Mouse (Mus musculus) cerebellum, postnatal 10 days (tissue): ENCODE results near the gene Nlrp4a.
"Not testable (repeated sequence)": the region's sequence is repeated elsewhere in the genome, so short reads cannot be mapped to it uniquely, and the experiment has no call there.

Source experiments
- DNase-seq, 2 experiments: peaks; one replicate each; pipeline ENCODE4 v3.0.0; 2021; ENCODE audit warnings: mixed read lengths in 2 of 2

The Nlrp4a gene

GRCm38 (mm10) chr7:26434813-26435212, at the start of gene Nlrp4a:
TSS of gene Nlrp4a (plus strand) at chr7:26435113.
- DNase-seq: no peak

GRCm38 (mm10) chr7:26386691-26387090, 48.2 kb upstream of the Nlrp4a start:
- not testable (repeated sequence) for DNase-seq

- DNase-seq: not testable (repeated sequence)
Measured at GRCm38 (mm10) chr7:26391137-26391536, 43.8 kb upstream of the Nlrp4a start.

GRCm38 (mm10) chr7:26391811-26392210, 43.1 kb upstream of the Nlrp4a start:
- DNase-seq: not testable (repeated sequence)

GRCm38 (mm10) chr7:26403600-26403999, 31.3 kb upstream of the Nlrp4a start, which contains the start of gene Nlrp9c:
TSS of gene Nlrp9c (minus strand) at chr7:26403700.
- DNase-seq: not testable (repeated sequence)

- no peak for DNase-seq
Measured at GRCm38 (mm10) chr7:26476690-26477089, 41.8 kb downstream of the Nlrp4a start.

- not testable (repeated sequence) for DNase-seq
Measured at GRCm38 (mm10) chr7:26489514-26489913, 54.6 kb downstream of the Nlrp4a start.
